22 mouse cellular contexts compared by ENCODE assay signal in genomic region chr1:78443056-78443455, GRCm38 (mm10).
"Had no signal": no experiment of that assay in that cellular context is flagged by ENCODE, and none has a peak within 500 bp of the region (broad histone marks: within the 10 kb centered on the region; RNA-seq: fewer than 3 reads in every experiment).

No protein-coding gene starts in this region.

- ATAC-seq: intestine, postnatal 0 days; liver, postnatal 0 days; lung, postnatal 0 days; midbrain, embryonic 15.5 days had no signal

- H3K4me2 ChIP-seq: limb, embryonic 15.5 days; liver, embryonic 11.5 days; lung, embryonic 14.5 days; midbrain, embryonic 12.5 days; midbrain, embryonic 15.5 days; neural tube, embryonic 13.5 days had no signal

- H3K4me1 ChIP-seq: midbrain, embryonic 12.5 days; midbrain, embryonic 15.5 days; neural tube, embryonic 13.5 days had no signal

- DNase-seq: kidney, adult 8-10 months; kidney, postnatal 14 days; kidney, postnatal 4 days; layer of hippocampus, adult 9-11 months; liver, postnatal 0 days; lung, embryonic 14.5 days; right cerebral cortex, postnatal 14 days; right cerebral cortex, postnatal 4 days; thymus, adult 2 months; thymus, postnatal 25 days had no signal

- H3K4me3 ChIP-seq: layer of hippocampus, adult 2 months; limb, embryonic 15.5 days; midbrain, embryonic 12.5 days; midbrain, embryonic 15.5 days; myocyte; neural tube, embryonic 13.5 days had no signal

- H3K27ac ChIP-seq: layer of hippocampus, adult 2 months; limb, embryonic 15.5 days; liver, embryonic 14.5 days; macrophage; midbrain, embryonic 12.5 days; midbrain, embryonic 15.5 days; neural tube, embryonic 13.5 days; stomach, postnatal 0 days had no signal

- H3K27me3 ChIP-seq: limb, embryonic 15.5 days; midbrain, embryonic 12.5 days; midbrain, embryonic 15.5 days; neural tube, embryonic 13.5 days had no signal

- H3K9me3 ChIP-seq: limb, embryonic 15.5 days; midbrain, embryonic 12.5 days; midbrain, embryonic 15.5 days; neural tube, embryonic 13.5 days had no signal

- H3K9ac ChIP-seq: limb, embryonic 15.5 days; liver, embryonic 14.5 days; liver, postnatal 0 days; lung, embryonic 14.5 days; midbrain, embryonic 12.5 days; midbrain, embryonic 15.5 days; neural tube, embryonic 13.5 days had no signal
